Mouse (Mus musculus) stomach, embryonic 15.5 days (tissue): ENCODE measurements around the gene Arhgef28. TPM values are rescaled to one million over a fixed set of nuclear protein-coding genes. Genes with fewer than 3 reads are reported as not detected.

Experiments used
- ATAC-seq: fragments of 200-750 bp; cut with Nextera tagmentation; 2 replicates; pipeline ENCODE4 v1.8.0; 2017; ENCODE audit warnings: low read depth, moderate number of reproducible peaks, moderate TSS enrichment; ENCODE audit not compliant: insufficient read depth, low FRiP score
- H3K27ac ChIP-seq: fragments of 300-500 bp; sonication (generic); 2 replicates; pipeline ENCODE4 v1.5.1; 2015; ENCODE audit warnings: mild to moderate bottlenecking, inconsistent platforms
- H3K27me3 ChIP-seq: fragments of 300-500 bp; sonication (generic); replicated peaks from 2 replicates; pipeline ENCODE4 v1.6.1; 2015; ENCODE audit warnings: inconsistent platforms
- H3K36me3 ChIP-seq: fragments of 300-500 bp; sonication (generic); 2 replicates; pipeline ENCODE4 v1.6.1; 2015; ENCODE audit warnings: inconsistent platforms
- H3K4me1 ChIP-seq: fragments of 300-500 bp; sonication (generic); 2 replicates; pipeline ENCODE4 v1.6.1; 2015; ENCODE audit warnings: inconsistent platforms
- H3K4me2 ChIP-seq: fragments of 300-500 bp; sonication (generic); 2 replicates; pipeline ENCODE4 v1.6.1; 2015; ENCODE audit warnings: mild to moderate bottlenecking, inconsistent platforms
- H3K4me3 ChIP-seq: fragments of 300-500 bp; sonication (generic); replicated peaks from 2 replicates; pipeline ENCODE4 v1.5.1; 2015; ENCODE audit warnings: inconsistent platforms
- H3K9ac ChIP-seq: fragments of 300-500 bp; sonication (generic); 2 replicates; pipeline ENCODE4 v1.6.1; 2015; ENCODE audit warnings: inconsistent platforms
- H3K9me3 ChIP-seq: fragments of 300-500 bp; sonication (generic); 2 replicates; pipeline ENCODE4 v1.6.1; 2016; ENCODE audit warnings: inconsistent platforms
- WGBS: fragments of 180-500 bp; shearing (Covaris S2); methylation state at CpG from one replicate; pipeline ENCODE4 v1.1.7; 2015; 5-methylcytosine and 5-hydroxymethylcytosine counted together
- polyA plus RNA-seq: library from polyadenylated mRNA; unstranded; fragments of >200 nt; fragmentation: Nextera tagmentation; extraction: Ambion mirVana; gene quantifications from 2 replicates; pipeline ENCODE4 v1.2.1, GENCODE M21; 2015

The Arhgef28 gene
- polyA plus RNA-seq, 1 experiment from 2014 or later: 23.7 TPM

DNA sequence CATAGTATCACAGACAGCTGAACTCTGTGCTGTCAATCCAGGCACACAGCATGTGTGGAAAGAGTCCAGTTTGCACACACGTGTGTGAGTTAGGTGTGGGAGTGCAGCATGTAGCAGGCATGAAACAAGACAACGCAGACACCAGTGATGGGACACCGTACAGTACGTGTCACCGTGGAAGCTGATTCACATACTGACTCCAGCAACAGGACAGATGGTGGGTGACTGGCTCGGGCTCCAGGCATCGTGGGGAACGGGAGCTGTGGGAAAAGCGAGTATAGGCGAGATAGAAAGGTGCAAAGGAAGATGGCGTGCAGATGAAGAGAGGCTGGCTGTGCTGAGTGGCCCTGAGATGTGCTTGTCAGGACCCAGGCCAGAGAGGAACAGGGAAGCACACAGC, 23.9 kb downstream of the Arhgef28 start:
- Histone ChIP-seq H3K27ac (no peak overlapping the region), H3K4me3 (no peak overlapping the region), H3K9ac (no peak overlapping the region), H3K27me3 (no peaks in the 10 kb centered on the region), H3K4me1 (no peaks in the 10 kb centered on the region), H3K4me2 (no peak overlapping the region), H3K36me3 (no peaks in the 10 kb centered on the region), H3K9me3 (no peaks in the 10 kb centered on the region)
- no peak for ATAC-seq
- WGBS: 91% methylated on average over 11 of the region's 11 CpGs

DNA sequence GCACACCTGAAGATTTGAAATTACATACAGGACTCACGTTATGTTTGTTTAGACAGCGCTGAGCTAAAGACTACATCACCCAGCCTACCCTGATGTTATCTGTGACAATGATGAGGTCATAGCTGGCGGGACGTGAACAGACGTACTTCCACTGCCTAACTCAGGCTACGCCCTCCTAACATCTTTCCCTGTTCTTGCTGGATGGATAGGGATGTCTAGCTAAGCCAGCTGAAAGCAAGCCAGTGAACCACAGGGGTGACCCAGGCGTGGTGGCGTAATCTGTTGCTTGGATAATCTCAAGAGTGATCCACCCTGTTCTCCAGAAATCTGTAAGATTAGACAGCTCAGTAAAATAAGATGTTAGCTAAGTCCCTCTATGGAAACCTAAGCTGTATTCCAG, 25.6 kb downstream of the Arhgef28 start:
- Histone ChIP-seq H3K27me3 (no peaks in the 10 kb centered on the region), H3K36me3 (no peaks in the 10 kb centered on the region), H3K4me1 (no peaks in the 10 kb centered on the region), H3K4me2 (no peak overlapping the region), H3K27ac (no peak overlapping the region), H3K4me3 (no peak overlapping the region), H3K9me3 (no peaks in the 10 kb centered on the region), H3K9ac (no peak overlapping the region)
- 74% methylated on average over 8 of the region's 8 CpGs for WGBS
- no peak for ATAC-seq

DNA sequence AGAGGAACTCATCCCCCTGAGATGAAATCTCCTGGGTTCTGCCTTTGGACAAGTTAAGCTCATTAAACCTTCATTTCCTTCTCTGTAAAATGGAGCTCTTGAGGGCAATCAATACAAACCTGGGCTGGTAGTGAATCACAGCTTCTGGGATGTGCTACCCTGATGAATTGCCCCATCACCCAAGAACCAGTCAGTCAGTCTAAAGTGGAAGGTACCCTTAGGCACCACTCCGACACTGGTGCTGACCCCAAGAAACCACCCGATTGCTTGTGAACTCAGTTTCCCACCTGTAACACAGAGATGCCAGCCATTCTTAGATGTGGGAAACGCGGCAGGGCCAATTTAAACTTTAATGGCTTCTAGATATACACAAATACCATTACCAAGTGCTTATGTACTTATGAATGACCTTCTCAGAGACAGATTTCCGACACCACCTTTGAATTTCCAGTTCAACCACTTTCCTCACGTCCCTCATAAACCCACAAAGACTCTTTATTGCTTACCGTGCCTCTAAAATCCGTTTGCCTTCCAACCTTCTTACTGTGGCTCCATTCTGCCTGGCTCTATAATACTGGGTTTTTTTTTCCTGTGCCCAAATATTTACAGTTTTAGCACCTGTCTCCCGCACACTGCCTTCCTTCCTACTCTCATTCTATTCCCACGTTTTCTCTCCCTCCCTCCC, 30.8 kb downstream of the Arhgef28 start:
- H3K4me1 ChIP-seq: 0 out of 2 replicates have a peak, but pooled peaks cover 3% of the 10 kb centered on the region
- H3K27ac ChIP-seq: peak overlapping the region; percentile 67; the same call in 1 of the 2 replicates
- H3K27me3 ChIP-seq: no peaks in the 10 kb centered on the region
- H3K4me3 ChIP-seq: no peak overlapping the region
- no peak overlapping the region for H3K9ac ChIP-seq
- no peaks in the 10 kb centered on the region for H3K36me3 ChIP-seq
- ATAC-seq: peak; percentile 59; the same call in 1 of the 2 replicates
- no peak overlapping the region for H3K4me2 ChIP-seq
- H3K9me3 ChIP-seq: no peaks in the 10 kb centered on the region
- WGBS: 36% methylated on average over 10 of the region's 10 CpGs

DNA sequence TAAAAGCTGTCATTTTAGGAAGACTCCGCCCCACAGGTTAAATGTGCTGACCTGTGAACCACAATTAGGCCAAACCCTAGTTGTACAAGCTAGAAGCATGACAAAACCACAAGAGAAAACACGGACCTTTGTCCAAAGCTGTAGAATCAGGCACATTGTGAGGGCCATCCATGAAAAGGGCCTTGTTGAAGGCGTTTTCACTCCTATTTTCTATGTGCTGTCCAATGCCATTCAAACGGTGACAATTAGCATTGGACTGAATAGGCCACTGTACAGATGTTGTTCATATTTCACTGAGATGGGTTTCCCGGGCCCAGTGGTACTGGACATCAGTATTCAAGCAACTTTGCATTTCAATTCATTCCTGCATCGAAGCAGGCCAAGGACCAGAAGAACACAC, 33.2 kb downstream of the Arhgef28 start:
- no peak overlapping the region for H3K27ac ChIP-seq
- WGBS: 83% methylated on average over 6 of the region's 6 CpGs
- H3K9me3 ChIP-seq: no peaks in the 10 kb centered on the region
- H3K9ac ChIP-seq: no peak overlapping the region
- no peaks in the 10 kb centered on the region for H3K27me3 ChIP-seq
- H3K36me3 ChIP-seq: no peaks in the 10 kb centered on the region
- no peak overlapping the region for H3K4me2 ChIP-seq
- H3K4me3 ChIP-seq: no peak overlapping the region
- H3K4me1 ChIP-seq: 0 out of 2 replicates have a peak, but pooled peaks cover 3% of the 10 kb centered on the region
- no peak for ATAC-seq

DNA sequence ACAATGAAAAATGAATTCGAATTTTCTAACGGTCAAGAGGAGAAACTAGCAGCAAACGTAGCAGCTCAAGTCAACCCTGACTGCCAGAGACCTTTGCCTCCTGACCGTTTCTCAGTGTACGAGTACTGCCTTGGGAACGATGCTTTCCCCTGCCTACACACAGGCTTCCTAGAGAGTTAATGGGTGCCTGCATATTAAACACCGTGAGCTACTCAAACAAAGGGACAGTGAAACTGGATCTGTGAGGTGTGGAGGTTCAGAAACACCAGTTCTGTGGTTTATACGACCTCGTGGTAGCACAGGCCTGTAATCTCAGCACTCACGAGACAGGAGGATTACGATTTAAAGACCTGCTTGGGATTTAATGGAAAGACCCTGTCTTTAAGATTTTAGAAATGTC, 33.9 kb downstream of the Arhgef28 start:
- Histone ChIP-seq H3K9me3 (no peaks in the 10 kb centered on the region), H3K27me3 (no peaks in the 10 kb centered on the region), H3K4me2 (no peak overlapping the region), H3K4me1 (0 out of 2 replicates have a peak, but pooled peaks cover 3% of the 10 kb centered on the region), H3K4me3 (no peak overlapping the region), H3K36me3 (no peaks in the 10 kb centered on the region), H3K27ac (no peak overlapping the region), H3K9ac (no peak overlapping the region)
- no peak for ATAC-seq
- 54% methylated on average over 11 of the region's 11 CpGs for WGBS

DNA sequence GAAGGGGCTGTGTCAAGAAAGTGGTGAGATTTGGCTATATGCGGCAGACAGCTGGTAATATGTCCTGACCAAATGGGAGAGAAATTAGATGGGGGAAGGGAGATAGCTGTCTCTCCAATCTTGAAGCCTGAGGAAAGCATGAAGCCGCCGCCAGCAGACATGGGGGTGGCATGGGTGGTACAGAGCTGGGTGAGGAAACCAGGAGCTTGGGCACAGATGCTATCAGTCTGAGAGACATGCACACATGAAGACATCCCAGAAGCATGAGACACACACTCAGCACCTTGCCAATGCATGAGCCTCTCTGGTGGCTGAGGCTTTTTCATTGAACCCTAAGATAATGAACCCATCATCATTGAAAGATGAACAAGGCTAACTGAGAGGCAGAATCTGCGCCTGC, 34.5 kb downstream of the Arhgef28 start:
- no peak overlapping the region for H3K9ac ChIP-seq
- H3K36me3 ChIP-seq: no peaks in the 10 kb centered on the region
- no peaks in the 10 kb centered on the region for H3K9me3 ChIP-seq
- H3K27me3 ChIP-seq: no peaks in the 10 kb centered on the region
- no peak for ATAC-seq
- H3K4me3 ChIP-seq: no peak overlapping the region
- WGBS: 86% methylated on average over 4 of the region's 4 CpGs
- no peak overlapping the region for H3K4me2 ChIP-seq
- H3K27ac ChIP-seq: no peak overlapping the region
- H3K4me1 ChIP-seq: 0 out of 2 replicates have a peak, but pooled peaks cover 3% of the 10 kb centered on the region

DNA sequence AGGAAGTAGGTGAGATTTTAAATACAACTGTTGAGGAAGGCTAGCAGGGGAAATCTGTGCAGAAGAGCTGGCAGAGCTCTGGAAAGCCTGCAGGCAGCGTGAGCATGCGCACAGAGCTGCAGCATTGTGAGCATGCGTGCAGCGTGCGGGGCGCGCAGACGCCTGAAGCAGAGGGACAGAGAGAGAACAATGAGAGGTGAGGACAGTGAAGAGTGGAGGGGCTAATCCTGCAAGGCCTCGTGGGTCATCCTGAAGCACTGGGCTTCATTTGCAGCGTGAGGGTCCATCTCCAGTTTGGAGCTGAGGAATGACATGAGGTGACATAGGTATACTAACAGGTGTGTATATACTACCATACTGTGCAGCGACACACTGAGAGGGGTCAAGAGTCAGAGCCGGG, 35.0 kb downstream of the Arhgef28 start:
- no peak overlapping the region for H3K4me3 ChIP-seq
- H3K27ac ChIP-seq: no peak overlapping the region
- no peak for ATAC-seq
- 0 out of 2 replicates have a peak, but pooled peaks cover 3% of the 10 kb centered on the region for H3K4me1 ChIP-seq
- no peak overlapping the region for H3K9ac ChIP-seq
- no peak overlapping the region for H3K4me2 ChIP-seq
- no peaks in the 10 kb centered on the region for H3K36me3 ChIP-seq
- no peaks in the 10 kb centered on the region for H3K9me3 ChIP-seq
- no peaks in the 10 kb centered on the region for H3K27me3 ChIP-seq
- 90% methylated on average over 12 of the region's 12 CpGs for WGBS

DNA sequence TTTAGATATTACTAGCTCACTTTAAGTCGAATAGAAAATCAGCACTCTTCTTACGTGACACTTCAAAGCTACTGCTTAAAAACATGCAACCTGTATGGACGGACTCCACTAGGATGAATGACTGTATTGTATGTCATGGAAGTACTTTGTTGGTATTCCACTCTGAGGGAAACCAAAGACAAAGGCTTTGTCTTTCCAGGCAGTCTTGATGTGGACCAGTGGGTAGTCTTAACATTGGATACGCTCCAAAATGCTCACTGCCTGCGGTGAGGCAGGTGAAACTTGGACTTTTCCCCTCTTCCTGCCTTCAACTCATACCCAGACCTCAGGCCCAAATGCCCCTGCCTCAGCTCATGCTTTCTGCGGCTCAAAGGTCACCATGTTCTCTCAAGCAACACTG, 41.4 kb downstream of the Arhgef28 start:
- H3K36me3 ChIP-seq: no peaks in the 10 kb centered on the region
- H3K9ac ChIP-seq: no peak overlapping the region
- H3K4me1 ChIP-seq: no peaks in the 10 kb centered on the region
- no peak for ATAC-seq
- H3K9me3 ChIP-seq: no peaks in the 10 kb centered on the region
- no peak overlapping the region for H3K4me3 ChIP-seq
- WGBS: 77% methylated on average over 6 of the region's 6 CpGs
- H3K4me2 ChIP-seq: no peak overlapping the region
- no peaks in the 10 kb centered on the region for H3K27me3 ChIP-seq
- H3K27ac ChIP-seq: no peak overlapping the region

DNA sequence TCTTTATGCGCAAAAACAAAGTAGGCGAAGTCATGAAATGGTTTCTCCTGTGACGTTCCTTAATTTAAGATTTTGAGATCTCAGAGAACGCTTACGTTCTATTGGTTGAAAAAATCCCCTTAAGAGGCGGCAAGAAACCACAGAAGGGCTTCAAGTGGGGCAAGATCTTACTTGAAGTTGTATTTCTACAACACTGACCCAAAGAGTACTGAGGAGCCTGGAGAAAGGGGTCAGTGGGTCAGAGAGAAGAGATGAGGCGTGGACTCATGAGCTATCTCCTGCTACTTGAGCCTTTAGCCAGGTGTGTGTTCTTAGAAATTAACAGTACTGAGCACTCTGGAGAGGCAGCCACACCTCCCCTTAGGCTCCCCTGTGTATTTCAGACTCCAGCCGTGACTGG, 44.7 kb downstream of the Arhgef28 start:
- no peak for ATAC-seq
- Histone ChIP-seq H3K36me3 (no peaks in the 10 kb centered on the region), H3K4me3 (no peak overlapping the region), H3K27ac (no peak overlapping the region), H3K9ac (no peak overlapping the region), H3K27me3 (no peaks in the 10 kb centered on the region), H3K4me2 (no peak overlapping the region), H3K4me1 (no peaks in the 10 kb centered on the region), H3K9me3 (no peaks in the 10 kb centered on the region)
- 90% methylated on average over 8 of the region's 8 CpGs for WGBS

DNA sequence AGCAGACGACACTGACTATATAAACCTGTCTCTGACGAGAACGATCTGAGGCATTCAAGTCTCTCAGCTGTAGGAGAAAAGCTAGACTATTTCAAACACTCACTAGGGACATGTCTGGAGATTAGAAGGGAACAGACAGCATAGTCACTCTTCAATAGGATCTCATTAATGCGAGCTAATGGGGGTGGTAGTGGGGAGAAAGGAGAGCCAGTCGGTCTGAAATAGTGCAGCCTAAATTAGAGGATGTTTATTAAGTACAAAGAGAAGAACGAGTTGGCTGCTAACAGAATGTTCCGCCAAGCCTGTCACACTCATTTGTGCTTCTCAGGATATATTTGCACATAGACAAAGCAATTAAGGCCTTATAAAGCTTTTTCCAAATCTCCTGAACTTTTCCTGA, 49.6 kb downstream of the Arhgef28 start:
- no peak overlapping the region for H3K27ac ChIP-seq
- H3K4me1 ChIP-seq: no peaks in the 10 kb centered on the region
- 57% methylated on average over 7 of the region's 7 CpGs for WGBS
- no peak for ATAC-seq
- no peak overlapping the region for H3K4me2 ChIP-seq
- H3K36me3 ChIP-seq: no peaks in the 10 kb centered on the region
- no peak overlapping the region for H3K4me3 ChIP-seq
- H3K9me3 ChIP-seq: no peaks in the 10 kb centered on the region
- no peak overlapping the region for H3K9ac ChIP-seq
- H3K27me3 ChIP-seq: no peaks in the 10 kb centered on the region

DNA sequence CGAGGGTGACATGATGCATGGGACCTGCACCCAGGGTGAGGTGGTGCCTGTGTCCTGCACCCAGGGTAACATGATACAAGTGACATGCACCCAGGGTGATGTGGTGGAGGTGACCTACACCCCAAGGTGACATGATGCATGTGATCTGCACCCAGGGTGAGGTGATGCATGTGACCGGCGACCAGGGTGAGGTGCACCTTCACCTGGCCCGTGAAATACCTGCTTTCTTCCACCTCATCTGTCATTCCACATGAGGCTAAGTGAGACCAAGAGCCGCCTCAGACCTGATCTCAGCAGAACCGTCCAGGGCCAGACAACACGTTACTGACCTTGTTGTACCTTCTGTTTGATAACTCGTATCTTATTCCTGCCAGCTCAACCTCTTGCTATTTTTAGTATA, 53.5 kb downstream of the Arhgef28 start:
- no peak for ATAC-seq
- Histone ChIP-seq H3K27ac (no peak overlapping the region), H3K9me3 (no peaks in the 10 kb centered on the region), H3K27me3 (no peaks in the 10 kb centered on the region), H3K9ac (no peak overlapping the region), H3K4me2 (no peak overlapping the region), H3K4me3 (no peak overlapping the region), H3K4me1 (no peaks in the 10 kb centered on the region), H3K36me3 (no peaks in the 10 kb centered on the region)
- WGBS: 74% methylated on average over 8 of the region's 8 CpGs

DNA sequence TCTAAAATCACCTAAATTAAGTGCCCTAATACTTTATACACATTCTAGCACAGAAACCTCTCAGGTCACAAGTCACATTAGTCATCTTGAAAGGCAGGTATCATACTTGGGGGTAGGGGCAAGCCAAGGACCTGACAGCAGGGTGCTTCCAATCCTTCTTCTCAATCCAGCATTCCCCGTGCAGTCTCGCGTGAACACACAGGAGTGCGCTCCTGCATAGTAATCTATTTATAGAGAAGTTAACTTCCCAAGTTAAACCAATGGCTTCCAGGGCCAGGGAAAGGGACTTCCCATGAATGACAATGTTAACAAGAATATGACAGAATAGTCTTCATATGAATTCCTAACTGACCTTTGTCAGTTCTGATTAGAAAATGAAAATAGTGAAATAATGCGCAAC, 58.7 kb downstream of the Arhgef28 start:
- 72% methylated on average over 5 of the region's 5 CpGs for WGBS
- no peaks in the 10 kb centered on the region for H3K4me1 ChIP-seq
- no peaks in the 10 kb centered on the region for H3K36me3 ChIP-seq
- ATAC-seq: no peak
- H3K9ac ChIP-seq: no peak overlapping the region
- no peak overlapping the region for H3K4me3 ChIP-seq
- no peak overlapping the region for H3K4me2 ChIP-seq
- no peak overlapping the region for H3K27ac ChIP-seq
- no peaks in the 10 kb centered on the region for H3K27me3 ChIP-seq
- H3K9me3 ChIP-seq: no peaks in the 10 kb centered on the region
